Mouse (Mus musculus) liver, embryonic 14.5 days (tissue): ENCODE data around the gene Mcidas. TPM values are rescaled to one million over a fixed set of nuclear protein-coding genes. Genes with fewer than 3 reads are reported as not detected.

Experiments
- ATAC-seq: fragments of 200-750 bp; cut with Nextera tagmentation; 2 replicates; pipeline ENCODE4 v1.8.0; 2017; ENCODE audit warnings: moderate number of reproducible peaks, mild to moderate bottlenecking, moderate library complexity; ENCODE audit not compliant: insufficient read depth
- DNase-seq, 3 experiments: peaks; one replicate each; pipeline ENCODE4 v3.0.0-alpha.2; 2012 to 2013; ENCODE audit warnings: low read depth in 3 of 3, low spot score in 3 of 3
- H3K27ac ChIP-seq: fragments of 300-500 bp; sonication (generic); 2 replicates; pipeline ENCODE4 v1.5.1; 2014; ENCODE audit warnings: moderate library complexity, mild to moderate bottlenecking, control low read depth, inconsistent platforms
- H3K27me3 ChIP-seq: fragments of 300-500 bp; sonication (generic); 2 replicates; pipeline ENCODE4 v1.6.1; 2014; ENCODE audit warnings: mild to moderate bottlenecking, low read length, moderate library complexity; ENCODE audit not compliant: control insufficient read depth, insufficient read depth
- H3K36me3 ChIP-seq: fragments of 300-500 bp; sonication (generic); replicated peaks from 2 replicates; pipeline ENCODE4 v1.6.1; 2014; ENCODE audit warnings: low read depth; ENCODE audit not compliant: control insufficient read depth, insufficient read depth
- H3K4me1 ChIP-seq, 2 experiments: fragments of 200-500 bp in 1 of 2; fragments of 300-500 bp in 1 of 2; sonication (generic) in 1 of 2; replicated peaks; 2 replicates each; pipeline ENCODE4 v1.6.1; 2012 to 2014; ENCODE audit warnings: antibody characterized with exemption in 1 of 2, inconsistent platforms in 1 of 2, low read length in 1 of 2; ENCODE audit not compliant: control insufficient read depth in 2 of 2, insufficient read depth in 2 of 2
- H3K4me2 ChIP-seq: fragments of 300-500 bp; sonication (generic); 2 replicates; pipeline ENCODE4 v1.6.1; 2014; ENCODE audit warnings: low read depth, mild to moderate bottlenecking, control low read depth, moderate library complexity
- H3K4me3 ChIP-seq, 2 experiments: fragments of 200-500 bp in 1 of 2; fragments of 300-500 bp in 1 of 2; sonication (generic) in 1 of 2; 2 replicates each; pipeline ENCODE4 v1.5.1; 2012 to 2014; ENCODE audit warnings: low read depth in 2 of 2, low read length in 2 of 2, mild to moderate bottlenecking in 2 of 2, control low read depth in 1 of 2, inconsistent platforms in 1 of 2, moderate library complexity in 1 of 2; ENCODE audit not compliant: insufficient read depth in 1 of 2
- H3K9ac ChIP-seq: fragments of 300-500 bp; sonication (generic); replicated peaks from 2 replicates; pipeline ENCODE4 v1.6.1; 2014; ENCODE audit warnings: mild to moderate bottlenecking, control low read depth, moderate library complexity
- H3K9me3 ChIP-seq: fragments of 300-500 bp; sonication (generic); 2 replicates; pipeline ENCODE4 v1.6.1; 2016; ENCODE audit warnings: low read length, mixed read lengths; ENCODE audit not compliant: control insufficient read depth
- CTCF ChIP-seq: IDR thresholded peaks from 2 replicates; pipeline ENCODE4 v1.5.1; 2016; ENCODE audit warnings: antibody characterized with exemption, low read depth, control low read depth
- EP300 ChIP-seq: IDR thresholded peaks from 2 replicates; pipeline ENCODE4 v1.6.1; 2016; ENCODE audit warnings: antibody characterized with exemption, low read depth
- WGBS: fragments of 180-500 bp; shearing (Covaris S2); extraction: QIAGEN DNeasy Blood & Tissue Kit; methylation state at CpG from one replicate; pipeline ENCODE4 v1.1.7; 2014; ENCODE audit not compliant: insufficient replicate concordance; 5-methylcytosine and 5-hydroxymethylcytosine counted together
- polyA plus RNA-seq, 2 experiments: library from polyadenylated mRNA; depleted of rRNA in 1 of 2; stranded (reverse) in 1 of 2; unstranded in 1 of 2; fragments of >200 nt; fragmentation: Nextera tagmentation in 1 of 2; extraction: Ambion mirVana in 1 of 2; gene quantifications; 2 replicates each; pipeline versions ENCODE4 v1.2.1 to v1.2.3; 2012 to 2014

The Mcidas gene
- polyA plus RNA-seq, 2 experiments, result not detected

GRCm38 (mm10) chr13:113023274-113024143 lies 29.9 kb downstream of the Mcidas start:
- TF ChIP-seq EP300 (no peak), CTCF (no peak)
- no peak overlapping the region for H3K4me3 ChIP-seq
- no peaks in the 10 kb centered on the region for H3K27me3 ChIP-seq
- H3K27ac ChIP-seq, result no peak overlapping the region
- 47% methylated on average over 17 of the region's 17 CpGs for WGBS
- no peaks in the 10 kb centered on the region for H3K9me3 ChIP-seq
- H3K9ac ChIP-seq, result no peak overlapping the region
- H3K4me1 ChIP-seq, result peaks cover 0 to 3% of the 10 kb centered on the region in 2 experiments; a peak in 2 of 4 replicates
- ATAC-seq (no peak), DNase-seq (no peak)
- no peak overlapping the region for H3K4me2 ChIP-seq
- no peaks in the 10 kb centered on the region for H3K36me3 ChIP-seq

DNA sequence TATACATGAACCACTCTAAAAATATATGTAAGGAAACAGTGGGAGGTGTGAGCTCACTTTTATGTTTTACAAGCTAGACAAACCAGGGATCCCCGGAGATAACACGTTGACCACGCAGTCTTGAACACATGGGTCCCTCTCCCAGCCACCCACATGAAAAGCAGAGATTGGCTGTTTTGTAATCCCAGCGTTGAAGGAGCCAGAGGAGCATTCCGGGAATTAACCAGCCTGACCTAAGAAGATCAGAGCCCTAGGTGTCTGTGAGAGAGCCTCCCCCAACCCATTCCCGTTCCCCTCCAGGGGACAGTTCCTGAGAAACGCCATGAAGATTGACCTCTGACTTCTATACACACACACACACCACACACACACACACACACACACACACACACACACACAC lies 37.7 kb downstream of the Mcidas start:
- no peak overlapping the region for H3K4me3 ChIP-seq
- no peaks in the 10 kb centered on the region for H3K36me3 ChIP-seq
- 3% methylated on average over 7 of the region's 7 CpGs for WGBS
- ATAC-seq (no peak), DNase-seq (no peak)
- H3K27me3 ChIP-seq, result peaks cover 60% of the 10 kb centered on the region
- H3K9ac ChIP-seq, result no peak overlapping the region
- TF ChIP-seq EP300 (no peak), CTCF (no peak)
- H3K4me1 ChIP-seq, result 0 out of 4 replicates have a peak, but pooled peaks cover 0 to 2% of the 10 kb centered on the region in 2 experiments
- H3K4me2 ChIP-seq, result peak overlapping the region; percentile 66; the same call in 1 of the 2 replicates
- no peak overlapping the region for H3K27ac ChIP-seq
- no peaks in the 10 kb centered on the region for H3K9me3 ChIP-seq

- Histone ChIP-seq H3K4me2 (peak overlapping the region; percentile 66), H3K9me3 (no peaks in the 10 kb centered on the region), H3K4me1 (0 out of 4 replicates have a peak, but pooled peaks cover 0 to 2% of the 10 kb centered on the region in 2 experiments), H3K27me3 (peaks cover 60% of the 10 kb centered on the region), H3K27ac (no peak overlapping the region), H3K36me3 (no peaks in the 10 kb centered on the region), H3K4me3 (peak overlapping the region; percentile 11 to 41; a peak in 2 of 4 replicates), H3K9ac (no peak overlapping the region)
- 1% methylated on average over 40 of the region's 40 CpGs for WGBS
- ATAC-seq, result no peak
- no peak for TF ChIP-seq CTCF
- TF ChIP-seq EP300, result no peak
- DNase-seq, result no peak
Observed at GRCm38 (mm10) chr13:113031792-113032571, 38.3 kb downstream of the Mcidas start.

- DNase-seq, result no peak
- peaks cover 62% of the 10 kb centered on the region for H3K27me3 ChIP-seq
- TF ChIP-seq EP300 (no peak), CTCF (no peak)
Observed at GRCm38 (mm10) chr13:113032831-113033230, 39.2 kb downstream of the Mcidas start.

More at GRCm38 (mm10) chr13:113032831-113033230, 39.2 kb downstream of the Mcidas start:
- Histone ChIP-seq H3K9ac (no peak overlapping the region), H3K27ac (no peak overlapping the region), H3K4me3 (no peak overlapping the region), H3K9me3 (no peaks in the 10 kb centered on the region), H3K4me1 (0 out of 4 replicates have a peak, but pooled peaks cover 0 to 2% of the 10 kb centered on the region in 2 experiments), H3K36me3 (no peaks in the 10 kb centered on the region), H3K4me2 (no peak overlapping the region)
- no peak for ATAC-seq
